7 mouse cellular contexts compared by ENCODE assay signal in genomic region chr17:71195633-71196391, GRCm38 (mm10). TPM values are rescaled to one million over a fixed set of nuclear protein-coding genes. Genes with fewer than 3 reads are reported as not detected.
DNase-seq lines count a peak whose midpoint lies in the region; ATAC-seq and TF ChIP-seq lines count a peak whose summit lies in the region.

No protein-coding gene starts in this region.

- no peaks in the 10 kb centered on the region for H3K36me3 ChIP-seq in thymus, adult 2 months (ENCODE audit: control insufficient read depth, insufficient read depth, low read length)
- H3K36me3 ChIP-seq in kidney, embryonic 15.5 days, result peaks cover 5% of the 10 kb centered on the region; the same call in 1 of the 2 replicates
- no peaks in the 10 kb centered on the region for H3K36me3 ChIP-seq in stomach, embryonic 15.5 days

- H3K4me3 ChIP-seq in thymus, adult 2 months (ENCODE audit: control insufficient read depth, insufficient read depth, low read length), result no peak overlapping the region
- no peak overlapping the region for H3K4me3 ChIP-seq in kidney, embryonic 15.5 days (replicated peaks)
- no peak overlapping the region for H3K4me3 ChIP-seq in stomach, embryonic 15.5 days (replicated peaks)

- no peak for TF ChIP-seq CTCF in thymus, adult 2 months (IDR thresholded peaks at IDR 0.05; ENCODE audit: borderline replicate concordance, control insufficient read depth, extremely low read depth, insufficient read depth, low read length, poor library complexity)

- peak; percentile 25 for DNase-seq in thymus, adult 2 months
- DNase-seq in thymus, adult 18-20 months, result no peak
- peak; percentile 46 for DNase-seq in adrenal gland, postnatal 25 days
- DNase-seq in lung, postnatal 4 days, result peak; percentile 56 to 57

- 37% methylated on average over 10 of the region's 10 CpGs for WGBS in thymus, adult 2 months
- WGBS in kidney, embryonic 15.5 days, result 43% methylated on average over 10 of the region's 10 CpGs
- WGBS in stomach, embryonic 15.5 days, result 39% methylated on average over 10 of the region's 10 CpGs

- no peak overlapping the region for H3K9ac ChIP-seq in kidney, embryonic 15.5 days
- H3K9ac ChIP-seq in stomach, embryonic 15.5 days, result no peak overlapping the region

- peak; percentile 53 for ATAC-seq in granulocyte monocyte progenitor cell, adult 5-6 weeks (replicated peaks; ENCODE audit: poor library complexity, severe bottlenecking)
- 0 out of 2 replicates have a peak, but pooled peaks have one; percentile 37 for ATAC-seq in kidney, embryonic 15.5 days (replicated peaks; ENCODE audit: low FRiP score)
- peak; percentile 47; the same call in 1 of the 2 replicates for ATAC-seq in stomach, embryonic 15.5 days (ENCODE audit: insufficient read depth, low FRiP score, low read depth)

- TF ChIP-seq POLR2A in thymus, adult 2 months (IDR thresholded peaks at IDR 0.05; ENCODE audit: control insufficient read depth, extremely low read depth, insufficient read depth, low read length, poor library complexity), result no peak

- 0 out of 2 replicates have a peak, but pooled peaks cover 9% of the 10 kb centered on the region for H3K4me1 ChIP-seq in thymus, adult 2 months (replicated peaks; ENCODE audit: control insufficient read depth, insufficient read depth, low read length)
- peaks cover 53% of the 10 kb centered on the region for H3K4me1 ChIP-seq in kidney, embryonic 15.5 days
- peaks cover 9% of the 10 kb centered on the region for H3K4me1 ChIP-seq in stomach, embryonic 15.5 days

- H3K27ac ChIP-seq in thymus, adult 2 months (ENCODE audit: control insufficient read depth, insufficient read depth, low read length), result no peak overlapping the region
- H3K27ac ChIP-seq in kidney, embryonic 15.5 days, result no peak overlapping the region
- H3K27ac ChIP-seq in stomach, embryonic 15.5 days, result no peak overlapping the region

- H3K9me3 ChIP-seq in kidney, embryonic 15.5 days (replicated peaks), result no peaks in the 10 kb centered on the region
- no peaks in the 10 kb centered on the region for H3K9me3 ChIP-seq in stomach, embryonic 15.5 days

- H3K27me3 ChIP-seq in thymus, adult 2 months (ENCODE audit: control insufficient read depth, insufficient read depth, low read length), result no peaks in the 10 kb centered on the region
- no peaks in the 10 kb centered on the region for H3K27me3 ChIP-seq in kidney, embryonic 15.5 days
- H3K27me3 ChIP-seq in stomach, embryonic 15.5 days (replicated peaks), result no peaks in the 10 kb centered on the region

- peak overlapping the region; percentile 33; the same call in 1 of the 2 replicates for H3K4me2 ChIP-seq in kidney, embryonic 15.5 days
- peak overlapping the region; percentile 34 for H3K4me2 ChIP-seq in stomach, embryonic 15.5 days

RNA-seq across cellular contexts. Expression of gene Lpin2, which starts 13.5 kb away (rescaled TPM):
- polyA plus RNA-seq in thymus, adult 2 months (2012; rRNA removed), result 16.7 and 17.4 TPM in 2 replicates
- total RNA-seq in adrenal gland, postnatal 25 days (2021), result 47.3 and 50.6 TPM in 2 replicates
- 27.0 and 27.9 TPM in 2 replicates for total RNA-seq in granulocyte monocyte progenitor cell, adult 5-6 weeks (2014; fragmentation: Nextera tagmentation)
- 24.9 and 42.3 TPM in 2 replicates for total RNA-seq in granulocyte monocyte progenitor cell, adult 5-6 weeks (2017)
- 70.7 and 75.3 TPM in 2 replicates for polyA plus RNA-seq in kidney, embryonic 15.5 days (2015; fragmentation: Nextera tagmentation; extraction: Ambion mirVana)
- 27.3 and 31.5 TPM in 2 replicates for polyA plus RNA-seq in stomach, embryonic 15.5 days (2015; fragmentation: Nextera tagmentation; extraction: Ambion mirVana)

Comparison
In these comparisons a context has a peak if more than half of its experiments do, and no peak if none do; other contexts are left out.
1. DNase-seq: peak in thymus, adult 2 months (single experiment), adrenal gland, postnatal 25 days (single experiment) and lung, postnatal 4 days (2 of 2); none in thymus, adult 18-20 months (0 of 2).
2. Peak in every context shown above with its lines, with median percentiles within 50 percentile points of each other: ATAC-seq.